Mouse (Mus musculus): ENCODE measurements around the gene C1qtnf6. TPM values are rescaled to one million over a fixed set of nuclear protein-coding genes. Genes with fewer than 3 reads are reported as not detected.

C1qtnf6 gene
- polyA plus RNA-seq, 1 experiment from 2014 or later = 8.5 TPM

Other genes with a start within 250 kb of the C1qtnf6 start
- 0.13 and 0.54 TPM in 2 replicates for gene Csf2rb2, start 225.7 kb downstream of the C1qtnf6 start, polyA plus RNA-seq (2015; fragmentation: Nextera tagmentation; extraction: Ambion mirVana)
- 0.48 and 1.1 TPM in 2 replicates for gene Csf2rb, start 205.7 kb downstream of the C1qtnf6 start, polyA plus RNA-seq (2015; fragmentation: Nextera tagmentation; extraction: Ambion mirVana)
- not detected in 2 replicates for gene Tex33, start 135.5 kb downstream of the C1qtnf6 start, polyA plus RNA-seq (2015; fragmentation: Nextera tagmentation; extraction: Ambion mirVana)
- gene Tst, start 125.5 kb downstream of the C1qtnf6 start, polyA plus RNA-seq (2015; fragmentation: Nextera tagmentation; extraction: Ambion mirVana) = 7.9 and 11.4 TPM in 2 replicates
- gene Mpst, start 125.0 kb downstream of the C1qtnf6 start, polyA plus RNA-seq (2015; fragmentation: Nextera tagmentation; extraction: Ambion mirVana) = 2.3 and 2.9 TPM in 2 replicates
- 120 and 122 TPM in 2 replicates for gene Kctd17, start 102.9 kb downstream of the C1qtnf6 start, polyA plus RNA-seq (2015; fragmentation: Nextera tagmentation; extraction: Ambion mirVana)
- gene Tmprss6, start 62.8 kb downstream of the C1qtnf6 start, polyA plus RNA-seq (2015; fragmentation: Nextera tagmentation; extraction: Ambion mirVana) = 0.15 and 0.28 TPM in 2 replicates
- 0.06 TPM in 1 of 2 replicates, not detected in the other for gene Il2rb, start 36.1 kb downstream of the C1qtnf6 start, polyA plus RNA-seq (2015; fragmentation: Nextera tagmentation; extraction: Ambion mirVana)
- gene Sstr3, start 13.3 kb upstream of the C1qtnf6 start, polyA plus RNA-seq (2015; fragmentation: Nextera tagmentation; extraction: Ambion mirVana) = 0.25 and 0.29 TPM in 2 replicates
- 6.4 and 8.8 TPM in 2 replicates for gene Rac2, start 41.4 kb upstream of the C1qtnf6 start, polyA plus RNA-seq (2015; fragmentation: Nextera tagmentation; extraction: Ambion mirVana)
- gene Cyth4, start 65.6 kb upstream of the C1qtnf6 start, polyA plus RNA-seq (2015; fragmentation: Nextera tagmentation; extraction: Ambion mirVana) = 7.3 and 7.7 TPM in 2 replicates
- gene Elfn2, start 187.4 kb upstream of the C1qtnf6 start, polyA plus RNA-seq (2015; fragmentation: Nextera tagmentation; extraction: Ambion mirVana) = 5.5 and 6.0 TPM in 2 replicates
- gene Mfng, start 242.1 kb upstream of the C1qtnf6 start, polyA plus RNA-seq (2015; fragmentation: Nextera tagmentation; extraction: Ambion mirVana) = 34.2 and 34.4 TPM in 2 replicates